Mouse (Mus musculus): ENCODE measurements around the gene 3110040N11Rik. TPM values are rescaled to one million over a fixed set of nuclear protein-coding genes. Genes with fewer than 3 reads are reported as not detected.

3110040N11Rik gene
- polyA plus RNA-seq, 1 experiment from 2014 or later = 36.4 TPM

- Histone ChIP-seq H3K4me3 (no peak overlapping the region), H3K27me3 (replicated peaks) (no peaks in the 10 kb centered on the region), H3K36me3 (no peaks in the 10 kb centered on the region)
Observed at GRCm38 (mm10) chr7:81735300-81736048, 53.8 kb downstream of the 3110040N11Rik start.

GRCm38 (mm10) chr7:81732183-81733089 is 56.8 kb downstream of the 3110040N11Rik start:
- Histone ChIP-seq H3K4me2 (no peak overlapping the region), H3K9me3 (no peaks in the 10 kb centered on the region), H3K27ac (replicated peaks) (no peak overlapping the region), H3K9ac (no peak overlapping the region), H3K4me1 (peaks cover 14% of the 10 kb centered on the region), H3K27me3 (replicated peaks) (no peaks in the 10 kb centered on the region), H3K36me3 (no peaks in the 10 kb centered on the region), H3K4me3 (no peak overlapping the region)
- no peak for ATAC-seq (ENCODE audit: extremely low read depth, insufficient number of reproducible peaks, low FRiP score, low TSS enrichment)
- WGBS = 80% methylated on average over 12 of the region's 12 CpGs

More at GRCm38 (mm10) chr7:81735300-81736048, 53.8 kb downstream of the 3110040N11Rik start:
- Histone ChIP-seq H3K4me2 (no peak overlapping the region), H3K27ac (replicated peaks) (no peak overlapping the region), H3K9me3 (no peaks in the 10 kb centered on the region), H3K9ac (no peak overlapping the region), H3K4me1 (peaks cover under 1% of the 10 kb centered on the region; the same call in 1 of the 2 replicates)
- WGBS = 52% methylated on average over 9 of the region's 9 CpGs
- no peak for ATAC-seq (ENCODE audit: extremely low read depth, insufficient number of reproducible peaks, low FRiP score, low TSS enrichment)

Other genes with a start within 250 kb of the 3110040N11Rik start
- gene Fsd2, start 222.5 kb downstream of the 3110040N11Rik start, polyA plus RNA-seq (2015; fragmentation: Nextera tagmentation; extraction: Ambion mirVana) = 52.6 and 58.0 TPM in 2 replicates
- gene Whamm, start 218.2 kb downstream of the 3110040N11Rik start, polyA plus RNA-seq (2015; fragmentation: Nextera tagmentation; extraction: Ambion mirVana) = 4.3 and 4.5 TPM in 2 replicates
- gene Homer2, start 82.0 kb downstream of the 3110040N11Rik start, polyA plus RNA-seq (2015; fragmentation: Nextera tagmentation; extraction: Ambion mirVana) = 73.4 and 82.1 TPM in 2 replicates
- gene Ramac, start 26.6 kb downstream of the 3110040N11Rik start, polyA plus RNA-seq (2015; fragmentation: Nextera tagmentation; extraction: Ambion mirVana) = 75.0 and 80.7 TPM in 2 replicates
- 74.6 and 83.1 TPM in 2 replicates for gene Btbd1, start 40.0 kb upstream of the 3110040N11Rik start, polyA plus RNA-seq (2015; fragmentation: Nextera tagmentation; extraction: Ambion mirVana)
- gene Gm10160, start 66.3 kb upstream of the 3110040N11Rik start, polyA plus RNA-seq (2015; fragmentation: Nextera tagmentation; extraction: Ambion mirVana) = not detected in 2 replicates
- gene Tm6sf1, start 69.5 kb upstream of the 3110040N11Rik start, polyA plus RNA-seq (2015; fragmentation: Nextera tagmentation; extraction: Ambion mirVana) = 20.0 and 22.8 TPM in 2 replicates
- 10.0 TPM in 2 replicates for gene Hdgfl3, start 145.0 kb upstream of the 3110040N11Rik start, polyA plus RNA-seq (2015; fragmentation: Nextera tagmentation; extraction: Ambion mirVana)
- gene Bnc1, start 202.8 kb upstream of the 3110040N11Rik start, polyA plus RNA-seq (2015; fragmentation: Nextera tagmentation; extraction: Ambion mirVana) = 4.8 and 6.3 TPM in 2 replicates